Mouse (Mus musculus): Measurements from ENCODE around the gene Gm17469.
"Not testable (repeated sequence)": the region's sequence is repeated elsewhere in the genome, so short reads cannot be mapped to it uniquely, and the experiment has no call there.

Gm17469 gene

DNA sequence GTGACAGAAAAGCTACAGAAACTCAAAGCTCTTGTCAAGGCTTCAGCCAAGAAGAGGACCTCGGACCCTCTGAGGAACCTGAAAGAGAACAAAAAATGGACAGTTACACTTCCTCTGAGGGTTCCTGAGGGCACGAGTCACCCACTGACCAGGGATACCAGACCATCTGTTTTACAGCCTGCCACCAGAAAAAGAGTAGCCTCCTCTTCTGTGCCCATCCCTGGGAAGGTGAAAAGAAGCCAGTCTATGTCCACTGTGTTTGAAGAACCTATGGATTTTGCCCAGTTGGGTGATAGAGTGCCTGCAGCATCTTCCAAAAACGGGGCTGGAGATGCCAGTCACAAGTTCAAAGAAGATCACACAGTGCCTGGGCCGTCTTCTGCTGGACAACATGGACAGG, at the start of gene Gm17469:
TSS of gene Gm17469 (plus strand) at position 301 of the 400 bp plus-strand sequence.
- DNase-seq (ENCODE audit: low spot score in 2 of 2) = not testable (repeated sequence)
